Mouse (Mus musculus): ENCODE data around the gene Slc45a3. TPM values are rescaled to one million over a fixed set of nuclear protein-coding genes. Genes with fewer than 3 reads are reported as not detected.

Slc45a3 gene
- polyA plus RNA-seq, 1 experiment from 2014 or later = 0.93 TPM

Other genes with a start within 250 kb of the Slc45a3 start
- gene Slc26a9, start 218.9 kb upstream of the Slc45a3 start, polyA plus RNA-seq (2014; fragmentation: Nextera tagmentation; extraction: Ambion mirVana) = not detected in 2 replicates
- gene Pm20d1, start 165.6 kb upstream of the Slc45a3 start, polyA plus RNA-seq (2014; fragmentation: Nextera tagmentation; extraction: Ambion mirVana) = 0.75 and 1.3 TPM in 2 replicates
- 6.4 and 8.7 TPM in 2 replicates for gene Slc41a1, start 135.5 kb upstream of the Slc45a3 start, polyA plus RNA-seq (2014; fragmentation: Nextera tagmentation; extraction: Ambion mirVana)
- gene Rab29, start 95.7 kb upstream of the Slc45a3 start, polyA plus RNA-seq (2014; fragmentation: Nextera tagmentation; extraction: Ambion mirVana) = 10.3 and 13.6 TPM in 2 replicates
- 33.2 and 36.1 TPM in 2 replicates for gene Nucks1, start 52.4 kb upstream of the Slc45a3 start, polyA plus RNA-seq (2014; fragmentation: Nextera tagmentation; extraction: Ambion mirVana)
- gene Elk4, start 44.6 kb downstream of the Slc45a3 start, polyA plus RNA-seq (2014; fragmentation: Nextera tagmentation; extraction: Ambion mirVana) = 18.0 and 21.0 TPM in 2 replicates
- 8.1 and 11.1 TPM in 2 replicates for gene Mfsd4a, start 105.1 kb downstream of the Slc45a3 start, polyA plus RNA-seq (2014; fragmentation: Nextera tagmentation; extraction: Ambion mirVana)
- 4.2 and 4.4 TPM in 2 replicates for gene Cdk18, start 176.7 kb downstream of the Slc45a3 start, polyA plus RNA-seq (2014; fragmentation: Nextera tagmentation; extraction: Ambion mirVana)
- not detected in 2 replicates for gene Lemd1, start 228.5 kb downstream of the Slc45a3 start, polyA plus RNA-seq (2014; fragmentation: Nextera tagmentation; extraction: Ambion mirVana)
- gene AC124108.1, start 228.5 kb downstream of the Slc45a3 start, polyA plus RNA-seq (2014; fragmentation: Nextera tagmentation; extraction: Ambion mirVana) = 0.03 TPM in 1 of 2 replicates, not detected in the other